Mouse (Mus musculus): ENCODE data around the gene Hsd17b6.

DNA sequence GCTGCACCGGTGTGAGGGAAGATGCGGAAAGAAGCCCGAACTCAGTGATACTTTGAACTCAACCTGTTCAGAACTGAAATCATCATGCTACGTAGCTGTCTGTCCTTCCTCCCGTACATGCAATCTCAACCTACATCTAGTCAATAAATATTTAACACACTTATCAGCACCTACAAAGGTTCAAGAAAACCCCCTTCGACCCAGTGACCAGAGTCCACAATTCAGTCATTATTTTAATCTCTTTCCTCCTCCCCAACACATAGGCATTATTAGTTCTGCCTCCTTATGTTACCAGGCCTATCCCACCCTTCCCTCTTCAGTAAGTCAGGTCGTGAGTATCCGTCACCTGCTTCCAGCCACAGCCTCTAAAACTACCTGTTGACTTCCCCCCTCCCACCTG is 1.9 kb downstream of the Hsd17b6 start:
- TF ChIP-seq CTCF (IDR thresholded peaks at IDR 0.05) (no peak), EP300 (IDR thresholded peaks at IDR 0.05) (no peak)

All from lung, postnatal 0 days (tissue).